Mouse (Mus musculus) bone marrow, adult 2 months (tissue): Measurements from ENCODE around the gene Adamts20.

Source experiments
- CTCF ChIP-seq: fragments of 200-500 bp; IDR thresholded peaks from 2 replicates; pipeline ENCODE4 v1.5.1; 2011; ENCODE audit warnings: low read length, control low read depth; ENCODE audit not compliant: control insufficient read depth, insufficient read depth
- POLR2A ChIP-seq: fragments of 200-500 bp; IDR thresholded peaks from 2 replicates; pipeline ENCODE4 v1.6.1; 2011; ENCODE audit warnings: low read depth, mild to moderate bottlenecking, control low read depth, low read length, borderline replicate concordance; ENCODE audit not compliant: control insufficient read depth

DNA sequence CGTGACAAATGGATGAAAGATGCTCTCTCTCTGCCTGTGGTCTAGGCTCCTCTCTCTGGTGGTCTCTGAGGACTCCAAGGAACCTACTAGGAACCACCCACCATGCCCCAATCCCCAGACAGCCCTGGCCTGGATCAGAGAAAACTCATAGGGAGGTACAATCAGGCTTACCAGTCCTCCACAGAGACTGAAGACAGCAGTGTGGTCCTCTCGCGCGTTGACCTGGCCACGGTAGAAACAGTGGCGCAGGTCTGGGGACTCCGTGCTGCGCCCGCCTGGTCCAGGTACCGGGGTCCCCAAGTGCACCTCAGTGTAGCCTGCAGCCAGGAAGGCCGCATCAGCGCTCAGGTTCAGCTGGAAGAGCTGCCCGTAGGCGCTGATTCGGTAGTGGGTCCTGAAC, 62.2 kb downstream of the Adamts20 start:
- no peak for TF ChIP-seq CTCF
- TF ChIP-seq POLR2A = no peak
